Mouse (Mus musculus): ENCODE data around the gene Taf5l.

- no peak; a peak in 1 of 4 replicates for TF ChIP-seq POLR2A (IDR thresholded peaks at IDR 0.05; ENCODE audit: control insufficient read depth in 1 of 2, insufficient read depth in 1 of 2, low read depth in 1 of 2, low read length in 2 of 2, poor library complexity in 1 of 2)
- no peak for TF ChIP-seq ZMIZ1 (IDR thresholded peaks at IDR 0.05; ENCODE audit: low read depth, low read length)
- no peak for TF ChIP-seq CTCF (IDR thresholded peaks at IDR 0.05 in 2 of 3, conservative IDR thresholded peaks at IDR 0.05 in 1 of 3; ENCODE audit: control insufficient read depth in 1 of 3, insufficient read depth in 1 of 3, low read depth in 2 of 3, low read length in 3 of 3, poor library complexity in 1 of 3, severe bottlenecking in 1 of 3)
- TF ChIP-seq CHD2 (IDR thresholded peaks at IDR 0.05; ENCODE audit: low read length), result no peak
- TF ChIP-seq USF2 (IDR thresholded peaks at IDR 0.05; ENCODE audit: borderline replicate concordance in 1 of 2, insufficient read depth in 1 of 2, low read depth in 1 of 2, low read length in 2 of 2), result no peak
- TF ChIP-seq POLR2AphosphoS2 (IDR thresholded peaks at IDR 0.05; ENCODE audit: low read length), result no peak
- no peak for TF ChIP-seq ZNF384 (IDR thresholded peaks at IDR 0.05; ENCODE audit: low read depth, low read length)
- TF ChIP-seq MAX (IDR thresholded peaks at IDR 0.05; ENCODE audit: low read length), result no peak
Measured at GRCm38 (mm10) chr8:123978926-123979325, 42.3 kb downstream of the Taf5l start.
